Mouse (Mus musculus): ENCODE data around the gene Arhgef1.

GRCm38 (mm10) chr7:24973902-24974301, 71.2 kb downstream of the Arhgef1 start:
- TF ChIP-seq CTCF (IDR thresholded peaks at IDR 0.05; ENCODE audit: extremely low read depth, insufficient read depth, insufficient read length, insufficient replicate concordance), result no peak
- TF ChIP-seq POLR2A (IDR thresholded peaks at IDR 0.05; ENCODE audit: low read depth, low read length), result no peak
